Mouse (Mus musculus) kidney, adult 2 months (tissue): Measurements from ENCODE around the gene Rnf126.

Experiments used
- CTCF ChIP-seq: fragments of 200-500 bp; conservative IDR thresholded peaks from 2 replicates; pipeline ENCODE4 v1.5.1; 2011; ENCODE audit warnings: low read depth, mild to moderate bottlenecking, control low read depth, low read length, moderate library complexity, mixed read lengths; ENCODE audit not compliant: insufficient read depth, insufficient read length
- POLR2A ChIP-seq: fragments of 200-500 bp; IDR thresholded peaks from one replicate; pipeline ENCODE4 v1.6.1; 2011; ENCODE audit warnings: low read depth, low read length, control low read depth

DNA sequence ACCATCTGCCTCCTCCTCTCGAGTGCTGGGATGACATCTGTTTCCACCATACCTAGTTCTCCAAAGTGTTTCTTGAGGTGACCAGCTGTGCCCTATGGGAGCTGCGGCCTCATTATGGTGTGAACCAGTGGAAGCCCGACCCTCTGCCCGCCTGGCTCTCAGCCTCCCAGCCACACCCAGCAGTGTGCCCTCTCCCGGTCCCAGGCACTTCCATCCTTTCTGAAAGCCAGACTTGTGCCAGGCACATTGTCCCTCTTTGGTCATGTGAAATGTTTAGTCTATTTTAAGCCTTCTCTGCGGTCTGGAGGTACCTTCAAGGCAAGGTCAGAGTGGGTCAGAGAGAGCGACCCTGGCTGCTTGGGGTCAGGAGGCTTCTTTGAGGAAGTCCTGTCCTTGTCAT, 43.1 kb downstream of the Rnf126 start:
- TF ChIP-seq CTCF (no peak), POLR2A (no peak)
